12 mouse cellular contexts compared by ENCODE assay signal in genomic region chr5:4876653-4877091, GRCm38 (mm10).
DNase-seq lines count a peak whose midpoint lies in the region; ATAC-seq lines count a peak whose summit lies in the region.
"Had no signal": no experiment of that assay in that cellular context is flagged by ENCODE, and none has a peak within 500 bp of the region (broad histone marks: within the 10 kb centered on the region; RNA-seq: fewer than 3 reads in every experiment).

No protein-coding gene starts in this region.

- no peak for DNase-seq in layer of hippocampus, adult 9-10 months (ENCODE audit: low spot score)
- DNase-seq in frontal cortex, postnatal 14 days (ENCODE audit: low spot score in 2 of 2): no peak
- DNase-seq: adrenal gland, postnatal 36 days; cerebellum, adult 8-10 months; gastrocnemius, adult 2 months had no signal

- no peaks in the 10 kb centered on the region for H3K27me3 ChIP-seq in embryonic facial prominence, embryonic 12.5 days
- H3K27me3 ChIP-seq in hindbrain, embryonic 13.5 days: no peaks in the 10 kb centered on the region
- H3K27me3 ChIP-seq in midbrain, embryonic 15.5 days (replicated peaks): no peaks in the 10 kb centered on the region
- H3K27me3 ChIP-seq: heart, embryonic 13.5 days; megakaryocyte, embryonic 14.5 days had no signal

- H3K27ac ChIP-seq in brown adipose tissue, adult 24 weeks (replicated peaks; ENCODE audit: low read depth, low read length): no peak overlapping the region
- H3K27ac ChIP-seq in embryonic facial prominence, embryonic 12.5 days: no peak overlapping the region
- peak overlapping the region; percentile 69 for H3K27ac ChIP-seq in hindbrain, embryonic 13.5 days
- H3K27ac ChIP-seq in midbrain, embryonic 15.5 days: peak overlapping the region; percentile 81
- H3K27ac ChIP-seq: gastrocnemius, adult 2 months; heart, embryonic 13.5 days had no signal

- ATAC-seq in embryonic facial prominence, embryonic 12.5 days (ENCODE audit: insufficient number of reproducible peaks, insufficient read depth, low FRiP score, low TSS enrichment): peak; percentile 32; the same call in 1 of the 2 replicates
- peak; percentile 62 for ATAC-seq in hindbrain, embryonic 13.5 days (ENCODE audit: low FRiP score)
- peak; percentile 86 for ATAC-seq in midbrain, embryonic 15.5 days (replicated peaks)
- no peak for ATAC-seq in CD4-positive, CD25-positive, alpha-beta regulatory T cell, adult 4 months

- no peak overlapping the region for H3K4me2 ChIP-seq in embryonic facial prominence, embryonic 12.5 days (replicated peaks)
- no peak overlapping the region; the same call in 1 of the 2 replicates for H3K4me2 ChIP-seq in hindbrain, embryonic 13.5 days
- peak overlapping the region; percentile 35 for H3K4me2 ChIP-seq in midbrain, embryonic 15.5 days
- H3K4me2 ChIP-seq: heart, embryonic 13.5 days had no signal

- peak overlapping the region; percentile 16; the same call in 1 of the 2 replicates for H3K4me3 ChIP-seq in brown adipose tissue, adult 24 weeks (ENCODE audit: insufficient read depth, low read depth, low read length)
- no peak overlapping the region for H3K4me3 ChIP-seq in embryonic facial prominence, embryonic 12.5 days
- no peak overlapping the region for H3K4me3 ChIP-seq in hindbrain, embryonic 13.5 days
- no peak overlapping the region for H3K4me3 ChIP-seq in midbrain, embryonic 15.5 days
- H3K4me3 ChIP-seq: gastrocnemius, adult 2 months; heart, embryonic 13.5 days; megakaryocyte, embryonic 14.5 days had no signal

- no peaks in the 10 kb centered on the region for H3K36me3 ChIP-seq in embryonic facial prominence, embryonic 12.5 days
- no peaks in the 10 kb centered on the region for H3K36me3 ChIP-seq in hindbrain, embryonic 13.5 days
- H3K36me3 ChIP-seq in midbrain, embryonic 15.5 days (replicated peaks): no peaks in the 10 kb centered on the region

- no peaks in the 10 kb centered on the region for H3K9me3 ChIP-seq in embryonic facial prominence, embryonic 12.5 days
- no peaks in the 10 kb centered on the region for H3K9me3 ChIP-seq in hindbrain, embryonic 13.5 days
- no peaks in the 10 kb centered on the region for H3K9me3 ChIP-seq in midbrain, embryonic 15.5 days

- 62% methylated on average over 15 of the region's 15 CpGs for WGBS in embryonic facial prominence, embryonic 12.5 days
- WGBS in hindbrain, embryonic 13.5 days: 70% methylated on average over 15 of the region's 15 CpGs
- WGBS in midbrain, embryonic 15.5 days: 32% methylated on average over 15 of the region's 15 CpGs

- 0 out of 2 replicates have a peak, but pooled peaks cover 2% of the 10 kb centered on the region for H3K4me1 ChIP-seq in brown adipose tissue, adult 24 weeks (ENCODE audit: control insufficient read depth, insufficient read depth, insufficient read length, low read length)
- peaks cover 9% of the 10 kb centered on the region; the same call in 1 of the 2 replicates for H3K4me1 ChIP-seq in embryonic facial prominence, embryonic 12.5 days
- H3K4me1 ChIP-seq in hindbrain, embryonic 13.5 days (replicated peaks): peaks cover 21% of the 10 kb centered on the region
- H3K4me1 ChIP-seq in midbrain, embryonic 15.5 days: peaks cover 34% of the 10 kb centered on the region
- H3K4me1 ChIP-seq: heart, embryonic 13.5 days; megakaryocyte, embryonic 14.5 days had no signal

- H3K9ac ChIP-seq in embryonic facial prominence, embryonic 12.5 days: no peak overlapping the region
- H3K9ac ChIP-seq in hindbrain, embryonic 13.5 days: no peak overlapping the region
- H3K9ac ChIP-seq in midbrain, embryonic 15.5 days: no peak overlapping the region
- H3K9ac ChIP-seq: heart, embryonic 13.5 days had no signal

Comparison
In these comparisons a context has a peak if more than half of its experiments do, and no peak if none do; other contexts are left out.
1. H3K27ac ChIP-seq: peak in hindbrain, embryonic 13.5 days (single experiment) and midbrain, embryonic 15.5 days (single experiment); none in brown adipose tissue, adult 24 weeks (single experiment) and embryonic facial prominence, embryonic 12.5 days (single experiment).